Mouse (Mus musculus): ENCODE results near the gene Cort.

- TF ChIP-seq POLR2A (IDR thresholded peaks at IDR 0.05; ENCODE audit: insufficient read depth, low read length) (no peak), CTCF (IDR thresholded peaks at IDR 0.05; ENCODE audit: low read depth, low read length) (no peak), EP300 (IDR thresholded peaks at IDR 0.05; ENCODE audit: insufficient read depth, low read depth, low read length) (no peak)
Measured at GRCm38 (mm10) chr4:149136116-149136850, 9.7 kb upstream of the Cort start.

All from ES-Bruce4 (cell line).